Mouse (Mus musculus) liver, embryonic 15.5 days (tissue): ENCODE results near the gene Snd1. TPM values are rescaled to one million over a fixed set of nuclear protein-coding genes. Genes with fewer than 3 reads are reported as not detected.

ENCODE experiments used
- ATAC-seq: fragments of 200-750 bp; cut with Nextera tagmentation; 2 replicates; pipeline ENCODE4 v1.8.0; 2017; ENCODE audit warnings: moderate number of reproducible peaks, mild to moderate bottlenecking, moderate library complexity; ENCODE audit not compliant: insufficient read depth
- H3K27ac ChIP-seq: fragments of 300-500 bp; sonication (generic); replicated peaks from 2 replicates; pipeline ENCODE4 v1.5.1; 2015; ENCODE audit warnings: mild to moderate bottlenecking, inconsistent platforms
- H3K27me3 ChIP-seq: fragments of 300-500 bp; sonication (generic); 2 replicates; pipeline ENCODE4 v1.6.1; 2015; ENCODE audit warnings: mild to moderate bottlenecking, inconsistent platforms
- H3K36me3 ChIP-seq: fragments of 300-500 bp; sonication (generic); replicated peaks from 2 replicates; pipeline ENCODE4 v1.6.1; 2015; ENCODE audit warnings: moderate library complexity, mild to moderate bottlenecking, inconsistent platforms
- H3K4me1 ChIP-seq: fragments of 300-500 bp; sonication (generic); replicated peaks from 2 replicates; pipeline ENCODE4 v1.6.1; 2015; ENCODE audit warnings: inconsistent platforms
- H3K4me2 ChIP-seq: fragments of 300-500 bp; sonication (generic); 2 replicates; pipeline ENCODE4 v1.6.1; 2015; ENCODE audit warnings: moderate library complexity, mild to moderate bottlenecking, inconsistent platforms
- H3K4me3 ChIP-seq: fragments of 300-500 bp; sonication (generic); replicated peaks from 2 replicates; pipeline ENCODE4 v1.5.1; 2015; ENCODE audit warnings: mild to moderate bottlenecking, inconsistent platforms
- H3K9ac ChIP-seq: fragments of 300-500 bp; sonication (generic); 2 replicates; pipeline ENCODE4 v1.6.1; 2015; ENCODE audit warnings: moderate library complexity, mild to moderate bottlenecking, inconsistent platforms
- H3K9me3 ChIP-seq: fragments of 300-500 bp; sonication (generic); replicated peaks from 2 replicates; pipeline ENCODE4 v1.6.1; 2016; ENCODE audit warnings: inconsistent platforms
- WGBS: fragments of 180-500 bp; shearing (Covaris S2); methylation state at CpG from one replicate; pipeline ENCODE4 v1.1.7; 2015; ENCODE audit warnings: mixed read lengths; ENCODE audit not compliant: insufficient replicate concordance; 5-methylcytosine and 5-hydroxymethylcytosine counted together
- polyA plus RNA-seq: library from polyadenylated mRNA; unstranded; fragments of >200 nt; fragmentation: Nextera tagmentation; extraction: Ambion mirVana; gene quantifications from 2 replicates; pipeline ENCODE4 v1.2.1, GENCODE M21; 2015

The Snd1 gene
- polyA plus RNA-seq, 1 experiment from 2014 or later: 51.1 TPM

GRCm38 (mm10) chr6:28978031-28978430, 503.1 kb downstream of the Snd1 start:
- Histone ChIP-seq H3K9ac (no peak overlapping the region), H3K4me1 (no peaks in the 10 kb centered on the region), H3K9me3 (no peaks in the 10 kb centered on the region), H3K4me2 (no peak overlapping the region), H3K4me3 (no peak overlapping the region), H3K36me3 (no peaks in the 10 kb centered on the region), H3K27ac (no peak overlapping the region), H3K27me3 (peaks cover 47% of the 10 kb centered on the region)
- WGBS: 33% methylated on average over 5 of the region's 5 CpGs
- ATAC-seq: no peak

GRCm38 (mm10) chr6:28978881-28979280, 503.9 kb downstream of the Snd1 start:
- H3K27me3 ChIP-seq: peaks cover 53% of the 10 kb centered on the region
- no peak for ATAC-seq
- WGBS: 50% methylated on average over 3 of the region's 3 CpGs

GRCm38 (mm10) chr6:28979586-28979985, 504.6 kb downstream of the Snd1 start:
- no peak overlapping the region for H3K4me2 ChIP-seq
- H3K4me3 ChIP-seq: no peak overlapping the region
- no peaks in the 10 kb centered on the region for H3K36me3 ChIP-seq
- ATAC-seq: no peak
- peaks cover 53% of the 10 kb centered on the region for H3K27me3 ChIP-seq
- H3K9me3 ChIP-seq: no peaks in the 10 kb centered on the region
- H3K9ac ChIP-seq: no peak overlapping the region
- H3K4me1 ChIP-seq: no peaks in the 10 kb centered on the region
- no peak overlapping the region for H3K27ac ChIP-seq
- WGBS: 42% methylated on average over 8 of the region's 8 CpGs

More at GRCm38 (mm10) chr6:28978881-28979280, 503.9 kb downstream of the Snd1 start:
- Histone ChIP-seq H3K9me3 (no peaks in the 10 kb centered on the region), H3K9ac (no peak overlapping the region), H3K36me3 (no peaks in the 10 kb centered on the region), H3K4me3 (no peak overlapping the region), H3K4me2 (no peak overlapping the region), H3K27ac (no peak overlapping the region), H3K4me1 (no peaks in the 10 kb centered on the region)

DNA sequence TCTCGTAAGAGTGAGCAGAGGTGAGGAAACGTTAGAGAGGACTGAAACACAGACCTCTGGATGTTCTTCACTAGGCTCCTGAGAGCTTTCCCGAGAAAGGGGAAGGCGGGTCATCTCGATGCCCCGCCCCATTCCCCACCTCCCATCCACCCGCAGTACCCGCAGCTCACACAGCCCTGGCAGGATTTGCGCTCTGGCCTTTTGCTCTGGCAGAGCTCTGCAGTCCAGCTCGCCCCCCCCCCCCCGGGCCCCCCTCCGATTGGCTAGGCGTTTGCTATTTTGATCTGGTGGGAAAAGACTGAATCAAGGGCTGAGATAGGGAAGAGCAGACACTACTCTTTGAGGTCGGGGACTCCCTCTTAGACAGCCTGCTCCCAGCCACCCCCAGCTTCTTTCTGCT, 505.3 kb downstream of the Snd1 start:
- Histone ChIP-seq H3K4me2 (no peak overlapping the region), H3K9ac (no peak overlapping the region), H3K4me1 (no peaks in the 10 kb centered on the region), H3K36me3 (no peaks in the 10 kb centered on the region), H3K27ac (no peak overlapping the region), H3K27me3 (peaks cover 53% of the 10 kb centered on the region), H3K4me3 (no peak overlapping the region), H3K9me3 (no peaks in the 10 kb centered on the region)
- WGBS: 5% methylated on average over 14 of the region's 14 CpGs
- no peak for ATAC-seq

GRCm38 (mm10) chr6:28980750-28981584, 506.0 kb downstream of the Snd1 start:
- Histone ChIP-seq H3K4me1 (no peaks in the 10 kb centered on the region), H3K9ac (no peak overlapping the region), H3K36me3 (no peaks in the 10 kb centered on the region), H3K9me3 (no peaks in the 10 kb centered on the region), H3K27ac (no peak overlapping the region), H3K4me3 (peak overlapping the region; percentile 23), H3K4me2 (peak overlapping the region; percentile 50), H3K27me3 (peaks cover 53% of the 10 kb centered on the region)
- ATAC-seq: no peak
- 2% methylated on average over 56 of the region's 56 CpGs for WGBS

DNA sequence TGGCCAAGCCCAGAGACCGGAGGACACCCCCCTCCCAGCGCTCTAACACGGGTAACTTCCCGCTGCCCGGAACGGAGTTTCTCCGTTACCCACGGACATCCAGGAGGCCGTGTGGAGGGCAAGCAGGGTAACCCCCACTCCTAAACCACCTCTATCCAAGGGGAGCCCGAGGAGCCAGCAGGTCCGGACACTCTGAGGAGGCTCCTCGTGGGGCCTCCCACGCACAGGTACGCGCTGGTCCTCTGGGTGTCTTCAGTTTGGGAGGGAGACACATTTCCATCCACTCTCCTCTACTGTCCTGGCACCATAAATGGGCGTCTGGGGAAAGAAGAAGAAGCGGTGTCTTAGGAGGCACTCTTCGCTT, 506.6 kb downstream of the Snd1 start:
- Histone ChIP-seq H3K9me3 (no peaks in the 10 kb centered on the region), H3K27me3 (peaks cover 53% of the 10 kb centered on the region)
- no peak for ATAC-seq

DNA sequence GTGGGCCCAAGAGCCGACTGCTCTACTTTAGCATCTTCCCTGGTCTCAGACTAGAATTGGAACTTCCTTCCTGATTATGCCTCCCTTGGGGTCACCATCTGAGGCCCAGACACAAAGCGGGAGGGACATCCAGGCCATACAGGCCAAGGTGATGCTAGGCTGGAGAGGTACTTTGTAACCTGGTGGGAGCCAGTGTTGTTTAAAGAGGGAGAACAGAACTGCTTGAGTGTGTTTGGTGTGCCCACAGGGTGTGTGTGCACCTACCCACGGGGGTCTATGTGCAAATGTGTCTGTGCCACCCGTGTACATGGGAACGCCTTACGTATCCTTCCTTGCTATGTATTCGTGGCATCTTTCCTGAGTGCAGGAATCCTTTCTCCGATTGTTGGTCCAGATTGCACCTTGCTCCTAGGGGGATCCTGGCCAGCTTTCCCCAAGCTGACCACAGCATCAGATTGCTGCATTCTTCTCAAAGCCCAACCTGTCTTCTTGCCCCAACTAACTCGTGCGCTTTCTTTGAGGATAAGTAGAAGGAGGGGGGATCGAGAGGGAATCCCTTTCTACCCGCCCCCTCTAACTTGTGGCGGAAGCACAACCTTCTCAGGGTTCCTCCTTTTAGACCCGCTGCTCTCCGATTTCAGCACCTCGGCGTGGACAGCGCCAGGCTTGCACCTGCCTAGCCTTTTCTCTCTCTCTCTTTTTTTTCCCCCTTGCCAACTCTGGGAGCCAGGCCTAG, 507.2 kb downstream of the Snd1 start:
- H3K4me2 ChIP-seq: no peak overlapping the region
- no peak overlapping the region for H3K27ac ChIP-seq
- H3K9ac ChIP-seq: no peak overlapping the region
- no peaks in the 10 kb centered on the region for H3K9me3 ChIP-seq
- no peaks in the 10 kb centered on the region for H3K4me1 ChIP-seq
- no peak overlapping the region for H3K4me3 ChIP-seq
- 10% methylated on average over 18 of the region's 18 CpGs for WGBS
- peaks cover 53% of the 10 kb centered on the region for H3K27me3 ChIP-seq
- no peak for ATAC-seq
- no peaks in the 10 kb centered on the region for H3K36me3 ChIP-seq

More for the DNA sequence above, 506.6 kb downstream of the Snd1 start:
- Histone ChIP-seq H3K4me2 (peak overlapping the region; percentile 50), H3K27ac (no peak overlapping the region), H3K4me1 (no peaks in the 10 kb centered on the region), H3K4me3 (peak overlapping the region; percentile 23), H3K9ac (no peak overlapping the region), H3K36me3 (no peaks in the 10 kb centered on the region)
- 2% methylated on average over 18 of the region's 18 CpGs for WGBS

GRCm38 (mm10) chr6:28982817-28983216, 507.9 kb downstream of the Snd1 start:
- Histone ChIP-seq H3K27me3 (peaks cover 51% of the 10 kb centered on the region), H3K36me3 (no peaks in the 10 kb centered on the region), H3K27ac (no peak overlapping the region), H3K4me1 (no peaks in the 10 kb centered on the region), H3K4me3 (no peak overlapping the region), H3K9ac (no peak overlapping the region), H3K4me2 (no peak overlapping the region), H3K9me3 (no peaks in the 10 kb centered on the region)
- 61% methylated on average over 1 of the region's 1 CpGs for WGBS
- no peak for ATAC-seq

Other genes starting within 250 kb of the Snd1 start
- gene Zfp800, start 77.1 kb upstream of the Snd1 start, polyA plus RNA-seq: 23.4 and 25.6 TPM in 2 replicates
- gene Arf5, start 51.6 kb upstream of the Snd1 start, polyA plus RNA-seq: 406 and 425 TPM in 2 replicates
- 0.32 and 0.70 TPM in 2 replicates for gene Fscn3, start 47.4 kb upstream of the Snd1 start, polyA plus RNA-seq
- gene Gcc1, start 46.7 kb upstream of the Snd1 start, polyA plus RNA-seq: 3.6 TPM in 2 replicates
- not detected in 2 replicates for gene Pax4, start 25.8 kb upstream of the Snd1 start, polyA plus RNA-seq